Mouse (Mus musculus) ovary, postnatal 36 days (tissue): ENCODE measurements around the gene C77080.
"Not testable (repeated sequence)": the region's sequence is repeated elsewhere in the genome, so short reads cannot be mapped to it uniquely, and the experiment has no call there.

Experiments
- DNase-seq: peaks from one replicate; pipeline ENCODE4 v3.0.0; 2022; ENCODE audit warnings: low spot score, mixed read lengths

The C77080 gene

GRCm38 (mm10) chr4:129218569-129219175, 42.5 kb downstream of the C77080 start:
- DNase-seq = no peak

- DNase-seq = not testable (repeated sequence)
Observed at GRCm38 (mm10) chr4:129212486-129212885, 48.7 kb downstream of the C77080 start.

- no peak for DNase-seq
Observed at GRCm38 (mm10) chr4:129211461-129211860, 49.7 kb downstream of the C77080 start.

GRCm38 (mm10) chr4:129209504-129209903, 51.7 kb downstream of the C77080 start:
- no peak for DNase-seq

- DNase-seq = no peak
Observed at GRCm38 (mm10) chr4:129206792-129207191, 54.4 kb downstream of the C77080 start.

- no peak for DNase-seq
Observed at GRCm38 (mm10) chr4:129204655-129205054, 56.5 kb downstream of the C77080 start.

- no peak for DNase-seq
Observed at GRCm38 (mm10) chr4:129197514-129197913, 63.7 kb downstream of the C77080 start.

- no peak for DNase-seq
Observed at GRCm38 (mm10) chr4:129194280-129194679, 66.9 kb downstream of the C77080 start.

- no peak for DNase-seq
Observed at GRCm38 (mm10) chr4:129191691-129192090, 69.5 kb downstream of the C77080 start.

- DNase-seq = no peak
Observed at GRCm38 (mm10) chr4:129190538-129190937, 70.7 kb downstream of the C77080 start.

GRCm38 (mm10) chr4:129189542-129190519, 71.4 kb downstream of the C77080 start, which contains the start of the genes S100pbp and Yars:
Gene S100pbp (minus strand): TSS chr4:129189727.
Gene Yars (plus strand): TSS chr4:129189760.
- DNase-seq = peak; percentile 98

GRCm38 (mm10) chr4:129188803-129189541, 72.2 kb downstream of the C77080 start:
- peak; percentile 68 for DNase-seq

- DNase-seq = no peak
Observed at GRCm38 (mm10) chr4:129188041-129188659, 73.1 kb downstream of the C77080 start.

GRCm38 (mm10) chr4:129179560-129179959, 81.6 kb downstream of the C77080 start:
- no peak for DNase-seq

- no peak for DNase-seq
Observed at GRCm38 (mm10) chr4:129172529-129172928, 88.7 kb downstream of the C77080 start.
